18 mouse cellular contexts compared by ENCODE assay signal in genomic region chr1:187868427-187868826, GRCm38 (mm10).
"Had no signal": no experiment of that assay in that cellular context is flagged by ENCODE, and none has a peak within 500 bp of the region (broad histone marks: within the 10 kb centered on the region; RNA-seq: fewer than 3 reads in every experiment).

No protein-coding gene starts in this region.

- H3K4me1 ChIP-seq: liver, embryonic 13.5 days; stomach, embryonic 15.5 days had no signal

- ATAC-seq: lung, postnatal 0 days; midbrain, embryonic 13.5 days; midbrain, embryonic 16.5 days had no signal

- H3K27me3 ChIP-seq: liver, embryonic 13.5 days; midbrain, embryonic 13.5 days; neural tube, embryonic 13.5 days; stomach, embryonic 15.5 days had no signal

- H3K4me3 ChIP-seq: liver, embryonic 13.5 days; midbrain, embryonic 13.5 days; myocyte; neural tube, embryonic 13.5 days; stomach, embryonic 15.5 days had no signal

- H3K4me2 ChIP-seq: liver, embryonic 13.5 days; lung, embryonic 14.5 days; midbrain, embryonic 13.5 days; neural tube, embryonic 13.5 days; stomach, embryonic 15.5 days had no signal

- H3K27ac ChIP-seq: liver, embryonic 13.5 days; macrophage; midbrain, embryonic 13.5 days; neural tube, embryonic 13.5 days; stomach, embryonic 15.5 days had no signal

- H3K9ac ChIP-seq: liver, embryonic 13.5 days; lung, embryonic 14.5 days; midbrain, embryonic 13.5 days; neural tube, embryonic 13.5 days; stomach, embryonic 15.5 days had no signal

- DNase-seq: kidney, adult 9 months; kidney, postnatal 14 days; kidney, postnatal 4 days; left cerebral cortex, postnatal 4 days; liver, embryonic 13.5 days; lung, embryonic 14.5 days; retina, postnatal 1 day; right cerebral cortex, postnatal 25 days; spleen, adult 18-20 months; thymus, adult 18-20 months; thymus, postnatal 36 days had no signal

- H3K36me3 ChIP-seq: liver, embryonic 13.5 days; midbrain, embryonic 13.5 days; neural tube, embryonic 13.5 days; stomach, embryonic 15.5 days had no signal

- H3K9me3 ChIP-seq: liver, embryonic 13.5 days; midbrain, embryonic 13.5 days; neural tube, embryonic 13.5 days; stomach, embryonic 15.5 days had no signal
